Mouse (Mus musculus): ENCODE results near the gene Cela3a.
"Not testable (repeated sequence)": the region's sequence is repeated elsewhere in the genome, so short reads cannot be mapped to it uniquely, and the experiment has no call there.

Gene Cela3a

DNA sequence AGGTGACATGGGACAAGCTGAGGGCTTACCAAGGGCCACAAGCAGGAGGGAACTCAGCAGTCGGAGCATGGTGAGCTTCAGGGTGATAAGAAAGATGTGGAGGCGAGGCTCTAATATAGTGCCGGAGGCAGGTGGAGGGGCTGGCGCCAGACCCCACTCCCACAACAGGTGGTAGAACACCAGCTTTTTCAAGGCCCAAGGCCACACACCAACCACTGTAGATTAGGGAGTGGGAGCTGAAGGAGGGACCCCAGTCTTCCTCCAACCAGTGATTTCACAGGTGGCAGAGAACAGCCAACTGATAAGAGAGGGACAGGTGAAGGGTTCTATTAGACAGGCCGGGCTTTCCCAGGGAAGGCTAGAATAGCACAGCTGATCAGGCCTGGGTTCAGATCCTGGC, at the start of gene Cela3a:
Cela3a (minus strand) TSS at position 101 of the 400 bp plus-strand sequence.
- DNase-seq (ENCODE audit: low spot score in 2 of 2): no peak

- no peak for DNase-seq (ENCODE audit: low spot score in 2 of 2)
These were observed 49.3 kb upstream of the Cela3a start for GRCm38 (mm10) chr4:137458861-137459260.

DNA sequence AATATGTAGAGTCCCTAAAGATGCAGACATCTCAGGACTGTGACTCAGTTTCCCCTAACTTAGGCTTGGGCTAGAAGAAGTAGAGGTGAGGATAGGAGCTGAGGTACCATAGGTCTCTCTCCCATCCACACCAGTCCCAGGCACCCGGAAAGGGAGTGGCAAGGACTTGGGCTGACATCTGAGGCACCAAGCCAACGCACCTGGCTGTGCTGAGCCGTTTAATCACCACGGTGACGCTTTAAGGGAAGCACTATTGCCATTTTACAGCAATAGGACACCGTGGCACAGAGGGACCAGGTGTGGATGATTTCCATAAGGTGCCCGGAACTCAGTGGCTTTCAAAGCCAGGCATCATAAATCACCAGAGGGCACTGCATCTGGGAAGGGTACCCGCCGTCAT, 48.7 kb upstream of the Cela3a start:
- no peak for DNase-seq (ENCODE audit: low spot score in 2 of 2)

DNA sequence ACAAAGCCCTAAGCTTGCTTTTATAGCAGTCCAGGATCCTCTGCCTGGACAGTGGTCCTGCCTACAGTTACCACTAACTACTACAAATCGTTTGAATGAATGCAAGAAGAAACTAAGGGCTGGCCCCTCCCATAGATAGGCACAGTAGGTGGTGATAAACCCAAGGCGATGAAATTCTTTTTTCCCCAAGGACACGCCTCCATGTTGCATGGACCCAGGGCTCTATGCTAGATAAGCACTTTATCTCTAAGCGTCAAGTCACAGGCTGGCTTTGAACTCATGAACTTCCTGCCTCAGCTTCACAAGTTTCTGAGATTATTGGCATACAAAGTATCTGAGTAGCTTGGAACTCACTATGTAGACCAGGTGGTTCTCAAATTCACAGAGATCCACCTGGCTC, 47.7 kb upstream of the Cela3a start:
- no peak for DNase-seq (ENCODE audit: low spot score in 2 of 2)

DNA sequence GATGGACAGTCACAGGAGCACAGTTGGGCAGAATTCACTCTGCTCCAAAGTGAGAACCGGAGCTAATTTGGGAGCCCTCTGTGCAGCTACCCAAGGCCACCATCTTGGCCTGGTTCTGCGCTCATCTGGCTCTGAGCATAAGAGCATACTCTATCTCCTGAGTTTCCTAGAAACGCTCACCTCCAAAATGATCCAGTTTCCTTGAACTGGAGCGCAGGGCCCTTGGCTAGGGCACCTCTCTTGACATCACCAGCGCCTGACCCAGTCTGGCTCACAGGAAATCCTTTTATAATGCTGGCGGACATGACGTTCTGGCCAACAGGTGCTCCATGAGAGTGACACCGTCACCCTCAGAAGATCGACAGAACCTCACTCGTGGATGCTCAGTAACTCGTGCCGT, 47.0 kb upstream of the Cela3a start:
- no peak for DNase-seq (ENCODE audit: low spot score in 2 of 2)

- no peak for DNase-seq (ENCODE audit: low spot score in 2 of 2)
These were observed 45.0 kb upstream of the Cela3a start for GRCm38 (mm10) chr4:137454582-137454981.

- DNase-seq (ENCODE audit: low spot score in 2 of 2): no peak
These were observed 43.7 kb upstream of the Cela3a start, which contains the start of gene 1700013G24Rik for GRCm38 (mm10) chr4:137453234-137453767. Gene 1700013G24Rik (plus strand): TSS chr4:137453284.

GRCm38 (mm10) chr4:137452190-137452589, 42.6 kb upstream of the Cela3a start:
- no peak for DNase-seq (ENCODE audit: low spot score in 2 of 2)

DNA sequence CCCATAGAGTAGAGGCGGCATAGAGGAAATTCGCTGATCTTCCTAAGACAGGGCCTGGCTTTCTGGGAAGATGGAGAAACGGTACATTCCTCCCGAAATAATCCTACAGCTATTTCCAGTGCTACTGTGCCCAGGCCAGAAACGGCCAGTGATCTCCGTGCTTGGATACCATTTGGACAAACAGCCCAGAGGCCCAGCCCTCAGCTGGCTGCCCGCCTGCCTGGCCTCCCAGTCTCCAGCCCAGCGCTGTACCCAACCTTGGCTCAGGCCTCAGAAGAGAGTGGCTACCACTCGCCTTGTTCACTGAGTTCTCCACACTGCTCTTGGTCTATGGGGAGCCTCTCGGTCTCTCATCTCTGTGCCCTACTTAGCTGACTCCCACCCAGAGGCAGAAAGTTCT, 40.1 kb upstream of the Cela3a start:
- peak in 1 of 2 experiments; percentile 33 for DNase-seq (ENCODE audit: low spot score in 2 of 2)

DNA sequence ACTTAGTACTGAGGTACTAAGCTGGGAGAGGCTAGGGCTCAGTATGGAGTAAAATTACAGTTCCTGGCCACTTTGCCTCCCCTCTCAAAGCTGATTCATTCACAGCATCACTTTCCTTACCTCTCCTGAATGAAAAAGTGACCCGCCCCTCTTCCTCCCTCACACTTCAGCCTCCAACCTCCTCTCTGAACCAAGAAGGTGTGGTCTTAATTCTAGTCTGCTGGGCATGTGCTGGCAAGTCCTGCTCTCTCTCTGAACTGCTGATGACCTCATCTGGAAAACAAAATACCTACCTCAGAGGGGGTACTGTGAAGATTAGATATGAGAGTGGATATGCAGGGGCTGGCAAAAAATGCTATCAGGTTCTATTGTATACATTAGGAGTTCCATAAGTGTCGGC, 39.5 kb upstream of the Cela3a start:
- DNase-seq (ENCODE audit: low spot score in 2 of 2): no peak

GRCm38 (mm10) chr4:137448641-137449040, 39.0 kb upstream of the Cela3a start:
- DNase-seq (ENCODE audit: low spot score in 2 of 2): no peak

DNA sequence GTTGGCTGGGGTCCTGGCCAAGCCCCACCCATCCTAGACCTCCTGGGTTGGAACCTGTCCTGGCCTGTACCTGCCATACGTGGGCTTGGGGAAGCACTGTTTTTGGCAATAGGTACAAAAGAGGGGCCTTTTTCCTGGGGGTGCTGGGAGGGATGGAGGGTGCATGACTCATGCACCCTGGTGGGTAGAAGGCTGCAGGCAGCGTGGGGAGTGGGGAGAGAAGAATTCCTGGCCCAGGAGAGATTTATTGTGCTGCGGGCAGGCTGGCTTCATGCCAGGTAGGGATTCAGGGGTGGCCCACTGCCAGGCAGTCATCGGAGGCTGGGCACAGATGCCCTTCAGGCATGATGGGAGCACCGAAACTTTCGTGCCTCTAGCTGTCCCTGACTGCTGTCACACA, 38.6 kb upstream of the Cela3a start:
- DNase-seq (ENCODE audit: low spot score in 2 of 2): no peak

- no peak for DNase-seq (ENCODE audit: low spot score in 2 of 2)
These were observed 38.0 kb upstream of the Cela3a start for GRCm38 (mm10) chr4:137447363-137448196.

GRCm38 (mm10) chr4:137445881-137446280, 36.3 kb upstream of the Cela3a start:
- no peak for DNase-seq (ENCODE audit: low spot score in 2 of 2)

DNA sequence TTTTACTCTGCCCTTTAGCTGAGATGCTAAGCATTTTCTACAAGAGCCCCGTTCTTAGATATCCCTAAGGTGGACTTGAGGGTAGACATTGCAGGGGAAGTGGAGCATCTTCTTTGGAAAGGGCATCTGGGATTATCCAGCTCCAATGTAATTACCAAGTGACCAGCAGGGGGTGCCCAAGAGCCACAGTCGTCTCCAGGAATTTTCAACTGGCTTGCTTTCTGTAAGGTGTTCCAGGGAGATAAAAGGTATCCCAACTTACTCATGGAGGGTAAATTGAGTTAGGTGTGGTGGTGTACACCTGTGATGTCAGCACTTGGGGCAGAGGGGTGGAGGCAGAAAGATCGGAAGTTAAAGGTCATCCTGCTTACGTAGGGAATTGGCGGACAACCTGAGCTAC, 34.0 kb upstream of the Cela3a start:
- DNase-seq (ENCODE audit: low spot score in 2 of 2): peak; percentile 64 to 74

DNA sequence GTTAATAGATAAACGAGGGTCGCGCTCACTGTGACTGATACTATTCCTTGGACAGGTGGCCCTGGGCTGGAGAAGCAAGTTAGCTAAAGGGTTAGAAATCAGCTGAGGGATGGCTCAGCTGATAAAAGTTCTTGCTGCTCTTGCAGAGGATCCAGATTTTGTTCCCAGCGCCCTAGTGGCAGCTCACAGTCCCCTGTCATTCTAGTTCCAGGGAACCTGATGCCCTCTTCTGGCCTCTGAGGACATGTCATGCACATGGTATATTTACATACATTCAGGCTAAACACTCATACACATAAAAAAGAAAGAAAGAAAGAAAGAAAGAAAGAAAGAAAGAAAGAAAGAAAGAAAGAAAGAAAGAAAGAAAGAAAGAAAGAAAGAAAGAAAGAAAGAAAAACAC, 31.7 kb upstream of the Cela3a start:
- DNase-seq (ENCODE audit: low spot score in 2 of 2): no peak

- DNase-seq (ENCODE audit: low spot score in 2 of 2): no peak
These were observed 29.3 kb upstream of the Cela3a start for GRCm38 (mm10) chr4:137438842-137439241.

DNA sequence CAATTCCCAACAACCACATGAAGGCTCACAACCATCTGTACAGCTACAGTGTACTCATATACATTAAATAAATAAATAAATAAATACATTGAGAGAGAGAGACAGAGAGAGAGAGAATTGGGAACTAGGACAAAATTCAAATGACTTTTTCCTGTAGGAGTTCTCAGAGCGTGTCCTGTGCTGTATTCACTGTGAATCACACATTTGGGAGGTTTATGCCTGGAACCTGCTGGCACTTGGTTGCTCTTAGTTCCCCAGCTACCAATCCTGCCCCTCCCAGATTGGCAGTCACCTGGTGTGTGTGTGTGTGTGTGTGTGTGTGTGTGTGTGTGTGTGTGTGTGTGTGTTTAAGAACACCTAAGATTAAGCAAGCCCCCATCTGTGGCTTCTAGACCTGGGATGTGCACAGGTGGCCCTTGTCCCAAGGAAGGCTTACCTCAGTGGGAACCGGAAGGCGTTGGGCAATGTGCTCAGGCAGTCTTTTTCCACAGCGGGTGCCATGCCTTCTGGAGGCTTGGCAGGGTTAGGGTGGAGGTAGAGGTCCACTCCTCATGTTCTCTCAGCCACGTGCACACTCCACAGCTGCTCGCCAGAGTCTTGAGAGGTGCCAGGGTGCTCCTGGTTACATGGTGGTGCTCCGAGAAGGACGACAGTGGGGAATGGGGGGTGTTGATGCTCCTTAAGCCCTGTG, 27.5 kb upstream of the Cela3a start:
- no peak for DNase-seq (ENCODE audit: low spot score in 2 of 2)

DNA sequence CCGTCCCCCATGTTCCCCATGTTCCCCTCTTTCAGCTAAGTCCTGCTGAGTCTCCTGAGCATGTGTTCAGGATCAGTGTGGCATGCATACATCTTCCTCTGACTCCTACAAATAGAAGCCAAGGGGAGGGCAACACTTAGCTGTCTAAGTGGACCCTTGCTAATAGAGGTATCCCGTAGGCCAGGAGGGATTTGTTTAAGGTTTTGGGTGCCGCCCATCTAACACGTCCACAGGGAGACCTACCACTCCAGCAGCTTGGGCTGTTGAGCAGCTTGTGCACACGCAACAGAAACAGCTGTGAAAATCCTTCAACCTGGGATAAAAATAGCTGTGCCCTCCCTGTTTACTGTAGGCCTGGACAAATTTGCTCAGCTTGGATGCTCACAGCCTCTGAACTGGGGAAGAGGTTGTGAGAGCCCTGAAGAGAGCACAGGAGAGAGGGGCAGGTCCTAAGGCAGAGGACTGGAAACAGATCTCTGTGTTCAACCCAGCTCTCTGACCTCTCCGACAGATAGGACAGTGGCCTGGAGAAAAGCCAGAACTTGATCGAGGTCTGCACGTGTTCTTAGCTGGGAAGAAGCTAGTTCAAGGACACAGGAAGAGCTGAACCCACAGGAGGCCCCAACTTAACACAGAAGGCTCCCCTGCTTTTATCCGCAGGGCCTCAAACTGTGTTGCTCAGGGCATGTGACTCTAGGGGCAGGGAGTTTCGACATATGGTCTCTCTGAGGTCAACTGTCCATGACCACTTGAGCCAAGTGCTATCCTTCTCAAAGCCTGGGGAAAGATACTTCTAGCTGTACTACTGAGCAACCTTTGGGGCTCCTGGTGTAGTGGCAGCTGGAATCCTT, 23.3 kb upstream of the Cela3a start:
- DNase-seq (ENCODE audit: low spot score in 2 of 2): not testable (repeated sequence)

- DNase-seq (ENCODE audit: low spot score in 2 of 2): no peak
These were observed 20.9 kb upstream of the Cela3a start, which contains the start of gene Cela3b for GRCm38 (mm10) chr4:137430502-137430901. Gene Cela3b (minus strand): TSS chr4:137430540.

- DNase-seq (ENCODE audit: low spot score in 2 of 2): no peak
These were observed 8.3 kb upstream of the Cela3a start for GRCm38 (mm10) chr4:137417712-137418564.
